Mouse (Mus musculus) hindbrain, embryonic 10.5 days (tissue): ENCODE results near the gene Zbtb38. TPM values are rescaled to one million over a fixed set of nuclear protein-coding genes. Genes with fewer than 3 reads are reported as not detected.
"Not testable (repeated sequence)": the region's sequence is repeated elsewhere in the genome, so short reads cannot be mapped to it uniquely, and the experiment has no call there.

Source experiments
- DNase-seq: peaks from one replicate; pipeline ENCODE4 v3.0.0-alpha.2; 2017; ENCODE audit warnings: low spot score
- H3K27ac ChIP-seq: fragments of 300-500 bp; sonication (generic); 2 replicates; pipeline ENCODE4 v1.5.1; 2016; ENCODE audit warnings: mild to moderate bottlenecking, moderate library complexity
- H3K27me3 ChIP-seq: fragments of 300-500 bp; sonication (generic); 2 replicates; pipeline ENCODE4 v1.6.1; 2016; ENCODE audit warnings: mild to moderate bottlenecking; ENCODE audit not compliant: poor library complexity, insufficient read depth, severe bottlenecking
- H3K36me3 ChIP-seq: fragments of 300-500 bp; sonication (generic); 2 replicates; pipeline ENCODE4 v1.6.1; 2016; ENCODE audit warnings: mild to moderate bottlenecking, moderate library complexity
- H3K4me1 ChIP-seq: fragments of 300-500 bp; sonication (generic); replicated peaks from 2 replicates; pipeline ENCODE4 v1.6.1; 2016; ENCODE audit warnings: mild to moderate bottlenecking
- H3K4me3 ChIP-seq: fragments of 300-500 bp; sonication (generic); 2 replicates; pipeline ENCODE4 v1.5.1; 2016; ENCODE audit warnings: mild to moderate bottlenecking, moderate library complexity
- H3K9me3 ChIP-seq: fragments of 300-500 bp; sonication (generic); 2 replicates; pipeline ENCODE4 v1.6.1; 2016; ENCODE audit warnings: mild to moderate bottlenecking, moderate library complexity
- WGBS: fragments of 180-500 bp; shearing (Covaris S2); methylation state at CpG from one replicate; pipeline ENCODE4 v1.1.7; 2016; 5-methylcytosine and 5-hydroxymethylcytosine counted together
- polyA plus RNA-seq: library from polyadenylated mRNA; unstranded; fragments of >200 nt; fragmentation: Nextera tagmentation; extraction: Ambion mirVana; gene quantifications from 2 replicates; pipeline ENCODE4 v1.2.1, GENCODE M21; 2016

Zbtb38 gene
- polyA plus RNA-seq, 1 experiment from 2014 or later: 7.8 TPM

- Histone ChIP-seq H3K4me1 (no peaks in the 10 kb centered on the region), H3K9me3 (no peaks in the 10 kb centered on the region), H3K36me3 (no peaks in the 10 kb centered on the region), H3K27me3 (no peaks in the 10 kb centered on the region), H3K4me3 (no peak overlapping the region), H3K27ac (no peak overlapping the region)
- no peak for DNase-seq
- WGBS: 68% methylated on average over 2 of the region's 2 CpGs
These were observed 105.8 kb downstream of the Zbtb38 start for GRCm38 (mm10) chr9:96646668-96647295.

GRCm38 (mm10) chr9:96644840-96645239 is 107.8 kb downstream of the Zbtb38 start:
- no peaks in the 10 kb centered on the region for H3K4me1 ChIP-seq
- 88% methylated on average over 2 of the region's 2 CpGs for WGBS

GRCm38 (mm10) chr9:96644002-96644401 is 108.6 kb downstream of the Zbtb38 start:
- not testable (repeated sequence) for DNase-seq, H3K4me1 ChIP-seq, H3K27me3 ChIP-seq, H3K36me3 ChIP-seq, H3K4me3 ChIP-seq, H3K9me3 ChIP-seq, H3K27ac ChIP-seq
- 90% methylated on average over 3 of the region's 3 CpGs for WGBS

More at GRCm38 (mm10) chr9:96644840-96645239, 107.8 kb downstream of the Zbtb38 start:
- Histone ChIP-seq H3K36me3 (no peaks in the 10 kb centered on the region), H3K4me3 (no peak overlapping the region), H3K27me3 (no peaks in the 10 kb centered on the region), H3K27ac (no peak overlapping the region), H3K9me3 (no peaks in the 10 kb centered on the region)
- no peak for DNase-seq

GRCm38 (mm10) chr9:96639451-96639850 is 113.2 kb downstream of the Zbtb38 start:
- 0 out of 2 replicates have a peak, but pooled peaks cover 3% of the 10 kb centered on the region for H3K27me3 ChIP-seq
- no peak for DNase-seq
- H3K36me3 ChIP-seq: no peaks in the 10 kb centered on the region
- no peaks in the 10 kb centered on the region for H3K9me3 ChIP-seq
- 92% methylated on average over 7 of the region's 7 CpGs for WGBS
- no peak overlapping the region for H3K27ac ChIP-seq
- no peak overlapping the region for H3K4me3 ChIP-seq
- H3K4me1 ChIP-seq: 0 out of 2 replicates have a peak, but pooled peaks cover 2% of the 10 kb centered on the region

- Histone ChIP-seq H3K4me1 (0 out of 2 replicates have a peak, but pooled peaks cover 2% of the 10 kb centered on the region), H3K4me3 (no peak overlapping the region), H3K27me3 (0 out of 2 replicates have a peak, but pooled peaks cover 9% of the 10 kb centered on the region), H3K9me3 (no peaks in the 10 kb centered on the region), H3K36me3 (no peaks in the 10 kb centered on the region), H3K27ac (no peak overlapping the region)
- no peak for DNase-seq
- WGBS: 90% methylated on average over 7 of the region's 7 CpGs
These were observed 114.1 kb downstream of the Zbtb38 start for GRCm38 (mm10) chr9:96638508-96638907.

GRCm38 (mm10) chr9:96637157-96637548 is 115.5 kb downstream of the Zbtb38 start:
- Histone ChIP-seq H3K9me3 (no peaks in the 10 kb centered on the region), H3K4me1 (peaks cover 4% of the 10 kb centered on the region), H3K36me3 (no peaks in the 10 kb centered on the region), H3K4me3 (no peak overlapping the region), H3K27ac (no peak overlapping the region), H3K27me3 (peaks cover 20% of the 10 kb centered on the region; the same call in 1 of the 2 replicates)
- no peak for DNase-seq
- 81% methylated on average over 7 of the region's 7 CpGs for WGBS

- H3K27me3 ChIP-seq: peaks cover 23% of the 10 kb centered on the region; the same call in 1 of the 2 replicates
- no peaks in the 10 kb centered on the region for H3K36me3 ChIP-seq
- no peak overlapping the region for H3K27ac ChIP-seq
- DNase-seq: no peak
- 60% methylated on average over 9 of the region's 9 CpGs for WGBS
- no peaks in the 10 kb centered on the region for H3K9me3 ChIP-seq
- no peak overlapping the region for H3K4me3 ChIP-seq
- H3K4me1 ChIP-seq: peaks cover 10% of the 10 kb centered on the region
These were observed 116.0 kb downstream of the Zbtb38 start for GRCm38 (mm10) chr9:96636423-96637156.

- H3K4me3 ChIP-seq: no peak overlapping the region
- WGBS: 82% methylated on average over 3 of the region's 3 CpGs
- peaks cover 23% of the 10 kb centered on the region; the same call in 1 of the 2 replicates for H3K27me3 ChIP-seq
- H3K4me1 ChIP-seq: peaks cover 16% of the 10 kb centered on the region
- H3K9me3 ChIP-seq: no peaks in the 10 kb centered on the region
- no peak overlapping the region for H3K27ac ChIP-seq
- DNase-seq: no peak
- H3K36me3 ChIP-seq: no peaks in the 10 kb centered on the region
These were observed 116.7 kb downstream of the Zbtb38 start for GRCm38 (mm10) chr9:96635899-96636298.

- Histone ChIP-seq H3K9me3 (no peaks in the 10 kb centered on the region), H3K27me3 (peaks cover 23% of the 10 kb centered on the region; the same call in 1 of the 2 replicates), H3K4me1 (peaks cover 16% of the 10 kb centered on the region), H3K36me3 (no peaks in the 10 kb centered on the region), H3K4me3 (no peak overlapping the region), H3K27ac (no peak overlapping the region)
- 73% methylated on average over 6 of the region's 6 CpGs for WGBS
- DNase-seq: no peak
These were observed 117.5 kb downstream of the Zbtb38 start for GRCm38 (mm10) chr9:96635176-96635575.

- no peak for DNase-seq
- WGBS: 89% methylated on average over 2 of the region's 2 CpGs
- Histone ChIP-seq H3K27me3 (peaks cover 20% of the 10 kb centered on the region; the same call in 1 of the 2 replicates), H3K36me3 (no peaks in the 10 kb centered on the region), H3K4me1 (peaks cover 16% of the 10 kb centered on the region), H3K27ac (no peak overlapping the region), H3K9me3 (no peaks in the 10 kb centered on the region), H3K4me3 (no peak overlapping the region)
These were observed 118.9 kb downstream of the Zbtb38 start for GRCm38 (mm10) chr9:96633771-96634170.

Other genes starting within 250 kb of the Zbtb38 start
- gene Gm28729, start 227.6 kb downstream of the Zbtb38 start, polyA plus RNA-seq: 0.07 and 0.37 TPM in 2 replicates
- 12.3 and 14.9 TPM in 2 replicates for gene Rasa2, start 121.2 kb downstream of the Zbtb38 start, polyA plus RNA-seq
- gene Pxylp1, start 139.8 kb upstream of the Zbtb38 start, polyA plus RNA-seq: 28.5 and 33.1 TPM in 2 replicates